Mouse (Mus musculus): Measurements from ENCODE around the gene Atoh8.

Gene Atoh8

GRCm38 (mm10) chr6:72162155-72162890, 73.1 kb downstream of the Atoh8 start:
- in situ Hi-C loops (cut with MboI; ENCODE audit: low sequenced_read_pairs) = loop anchor here (10.0 kb wide), 1 partner anchor 228 kb away; no protein-coding TSS in a partner anchor

DNA sequence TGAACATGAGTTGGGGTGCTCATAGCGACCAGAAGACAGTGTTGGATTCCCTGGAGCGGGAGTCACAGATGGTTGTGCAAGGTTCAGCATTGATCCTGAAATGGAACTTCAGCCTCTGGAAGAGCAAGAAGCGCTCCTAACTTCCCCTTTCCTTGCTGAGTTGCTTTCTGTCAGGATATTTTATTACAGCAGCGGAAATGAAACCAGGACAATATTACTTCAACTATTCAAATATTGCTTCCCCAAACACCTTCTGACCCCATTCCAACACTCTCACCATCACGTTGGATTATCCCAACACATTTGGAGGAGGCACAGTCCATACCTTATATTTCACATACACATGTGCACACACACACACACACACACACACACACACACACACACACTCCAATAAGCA, 73.6 kb downstream of the Atoh8 start:
- in situ Hi-C loops (cut with MboI; ENCODE audit: low sequenced_read_pairs) = loop anchor here (10.0 kb wide), 1 partner anchor 227 kb away; no protein-coding TSS in a partner anchor

DNA sequence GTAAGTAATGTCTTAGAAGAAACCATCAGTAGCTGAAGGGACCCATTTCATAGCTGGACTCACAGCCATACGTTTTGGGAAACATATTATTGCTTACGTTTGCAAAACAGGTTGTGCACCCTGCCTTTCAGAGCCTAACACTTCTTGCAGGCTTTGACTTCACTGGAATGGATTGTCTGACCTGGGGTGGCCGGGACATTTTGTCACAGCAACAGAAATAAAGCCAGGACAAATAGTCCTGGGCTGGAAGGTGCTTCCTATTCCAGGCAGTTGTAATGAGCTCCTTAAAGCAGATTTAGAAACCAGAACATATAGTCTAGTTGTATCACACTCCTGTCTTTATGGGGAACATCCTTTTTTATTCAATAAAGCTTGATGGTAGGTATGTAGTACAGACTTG, 74.4 kb downstream of the Atoh8 start:
- in situ Hi-C loops (cut with MboI; ENCODE audit: low sequenced_read_pairs) = loop anchor here (10.0 kb wide), 1 partner anchor 226 kb away; no protein-coding TSS in a partner anchor

GRCm38 (mm10) chr6:72159861-72160395, 75.4 kb downstream of the Atoh8 start:
- in situ Hi-C loops (cut with MboI; ENCODE audit: low sequenced_read_pairs) = loop anchor here (10.0 kb wide), 1 partner anchor 225 kb away; no protein-coding TSS in a partner anchor

DNA sequence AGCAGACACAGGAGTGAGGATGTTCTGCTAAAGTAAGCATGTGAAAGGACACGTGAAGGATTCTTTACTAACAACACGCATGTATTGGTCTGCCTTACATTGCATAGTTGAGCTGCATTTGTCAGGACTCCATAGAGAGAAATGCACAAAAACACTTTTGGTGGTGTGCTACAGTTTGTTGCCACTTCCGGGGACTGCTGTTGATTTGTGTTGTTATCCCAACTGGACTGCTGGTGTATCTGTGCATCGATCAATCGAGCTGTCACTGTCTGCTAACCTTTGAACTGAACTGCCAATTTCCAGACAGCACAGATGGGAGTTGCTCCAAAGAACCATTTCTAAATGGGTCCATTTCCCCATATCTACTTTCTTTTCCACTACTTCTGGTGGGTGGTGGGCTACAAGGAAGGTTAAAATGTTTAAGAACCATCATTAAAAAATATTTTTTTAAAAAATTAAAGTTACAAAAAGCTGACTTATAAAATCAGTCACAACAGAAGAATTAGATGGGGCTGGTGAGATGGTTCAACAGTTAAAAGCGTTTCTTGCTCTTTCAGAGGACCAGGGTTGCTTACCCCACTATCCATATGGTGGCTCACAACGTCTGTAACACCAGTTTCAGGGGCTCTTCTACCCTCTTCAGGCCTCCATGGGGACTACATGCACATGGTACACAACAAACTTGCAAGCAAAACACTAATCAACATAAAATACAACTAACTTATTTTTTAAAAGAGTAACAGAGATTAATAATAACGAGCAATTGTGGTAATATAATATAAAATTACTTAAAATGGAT, 76.2 kb downstream of the Atoh8 start:
- in situ Hi-C loops (cut with MboI; ENCODE audit: low sequenced_read_pairs) = no loop called here

Data from CH12F3 (cell line).